Mouse (Mus musculus) embryonic facial prominence, embryonic 14.5 days (tissue): ENCODE results near the gene Shoc2. TPM values are rescaled to one million over a fixed set of nuclear protein-coding genes. Genes with fewer than 3 reads are reported as not detected.

ENCODE experiments used
- ATAC-seq: fragments of 200-750 bp; cut with Nextera tagmentation; 2 replicates; pipeline ENCODE4 v1.8.0; 2017; ENCODE audit warnings: low read depth, moderate number of reproducible peaks, moderate TSS enrichment
- DNase-seq: peaks from one replicate; pipeline ENCODE4 v3.0.0-alpha.2; 2015; ENCODE audit warnings: low spot score
- H3K27ac ChIP-seq: fragments of 300-500 bp; sonication (generic); replicated peaks from 2 replicates; pipeline ENCODE4 v1.5.1; 2014; ENCODE audit warnings: low read depth, mild to moderate bottlenecking, low read length, moderate library complexity
- H3K27me3 ChIP-seq: fragments of 300-500 bp; sonication (generic); replicated peaks from 2 replicates; pipeline ENCODE4 v1.6.1; 2014; ENCODE audit warnings: low read length; ENCODE audit not compliant: control insufficient read depth, insufficient read depth
- H3K36me3 ChIP-seq: fragments of 300-500 bp; sonication (generic); 2 replicates; pipeline ENCODE4 v1.6.1; 2014; ENCODE audit warnings: low read length, mixed read lengths; ENCODE audit not compliant: control insufficient read depth, insufficient read depth
- H3K4me1 ChIP-seq: fragments of 300-500 bp; sonication (generic); 2 replicates; pipeline ENCODE4 v1.6.1; 2014; ENCODE audit warnings: antibody characterized with exemption, low read length; ENCODE audit not compliant: control insufficient read depth, insufficient read depth
- H3K4me2 ChIP-seq: fragments of 300-500 bp; sonication (generic); 2 replicates; pipeline ENCODE4 v1.6.1; 2014; ENCODE audit warnings: low read depth, mild to moderate bottlenecking, low read length, moderate library complexity, mixed read lengths
- H3K4me3 ChIP-seq: fragments of 300-500 bp; sonication (generic); 2 replicates; pipeline ENCODE4 v1.5.1; 2014; ENCODE audit warnings: low read depth, mild to moderate bottlenecking, low read length
- H3K9ac ChIP-seq: fragments of 300-500 bp; sonication (generic); 2 replicates; pipeline ENCODE4 v1.6.1; 2014; ENCODE audit warnings: low read depth, mild to moderate bottlenecking, low read length, moderate library complexity, mixed read lengths
- H3K9me3 ChIP-seq: fragments of 300-500 bp; sonication (generic); 2 replicates; pipeline ENCODE4 v1.6.1; 2016; ENCODE audit warnings: low read length; ENCODE audit not compliant: control insufficient read depth
- WGBS: fragments of 180-500 bp; shearing (Covaris S2); extraction: QIAGEN DNeasy Blood & Tissue Kit; methylation state at CpG from one replicate; pipeline ENCODE4 v1.1.7; 2014; 5-methylcytosine and 5-hydroxymethylcytosine counted together
- polyA plus RNA-seq: library from polyadenylated mRNA; unstranded; fragments of >200 nt; fragmentation: Nextera tagmentation; extraction: Ambion mirVana; gene quantifications from 2 replicates; pipeline ENCODE4 v1.2.1, GENCODE M21; 2014

Gene Shoc2
- polyA plus RNA-seq, 1 experiment from 2014 or later = 48.1 TPM

- no peak overlapping the region for H3K4me3 ChIP-seq
- WGBS = 48% methylated on average over 10 of the region's 10 CpGs
- ATAC-seq (no peak), DNase-seq (no peak)
- no peak overlapping the region for H3K9ac ChIP-seq
- no peaks in the 10 kb centered on the region for H3K27me3 ChIP-seq
- H3K4me1 ChIP-seq = no peaks in the 10 kb centered on the region
- no peaks in the 10 kb centered on the region for H3K36me3 ChIP-seq
- H3K4me2 ChIP-seq = no peak overlapping the region
- H3K9me3 ChIP-seq = no peaks in the 10 kb centered on the region
- H3K27ac ChIP-seq = no peak overlapping the region
These were observed 132.6 kb downstream of the Shoc2 start for GRCm38 (mm10) chr19:54076362-54077349.

- H3K9me3 ChIP-seq = no peaks in the 10 kb centered on the region
- H3K4me1 ChIP-seq = no peaks in the 10 kb centered on the region
- no peak overlapping the region for H3K4me3 ChIP-seq
- H3K27ac ChIP-seq = no peak overlapping the region
- 89% methylated on average over 9 of the region's 9 CpGs for WGBS
- H3K27me3 ChIP-seq = no peaks in the 10 kb centered on the region
- no peak overlapping the region for H3K9ac ChIP-seq
- H3K4me2 ChIP-seq = no peak overlapping the region
- no peak for DNase-seq
- ATAC-seq = no peak
- no peaks in the 10 kb centered on the region for H3K36me3 ChIP-seq
These were observed 137.2 kb downstream of the Shoc2 start for GRCm38 (mm10) chr19:54081303-54081702.

GRCm38 (mm10) chr19:54081716-54082165 lies 137.6 kb downstream of the Shoc2 start:
- H3K9ac ChIP-seq = no peak overlapping the region
- WGBS = 83% methylated on average over 9 of the region's 9 CpGs
- DNase-seq = no peak
- ATAC-seq = no peak
- H3K4me3 ChIP-seq = no peak overlapping the region
- no peaks in the 10 kb centered on the region for H3K27me3 ChIP-seq
- no peaks in the 10 kb centered on the region for H3K4me1 ChIP-seq
- H3K9me3 ChIP-seq = no peaks in the 10 kb centered on the region
- H3K4me2 ChIP-seq = no peak overlapping the region
- no peaks in the 10 kb centered on the region for H3K36me3 ChIP-seq
- H3K27ac ChIP-seq = no peak overlapping the region

Other genes with a start within 250 kb of the Shoc2 start
- 80.5 and 87.2 TPM in 2 replicates for gene Pdcd4, start 52.1 kb upstream of the Shoc2 start, polyA plus RNA-seq
- 90.6 and 93.6 TPM in 2 replicates for gene Bbip1, start 321 bp downstream of the Shoc2 start, polyA plus RNA-seq
- 2.1 and 2.3 TPM in 2 replicates for gene Adra2a, start 99.8 kb downstream of the Shoc2 start, polyA plus RNA-seq